Mouse (Mus musculus): ENCODE results near the gene Hspa13. TPM values are rescaled to one million over a fixed set of nuclear protein-coding genes. Genes with fewer than 3 reads are reported as not detected.

Gene Hspa13
- polyA plus RNA-seq, 2 experiments: 17.6 to 38.6 TPM

DNA sequence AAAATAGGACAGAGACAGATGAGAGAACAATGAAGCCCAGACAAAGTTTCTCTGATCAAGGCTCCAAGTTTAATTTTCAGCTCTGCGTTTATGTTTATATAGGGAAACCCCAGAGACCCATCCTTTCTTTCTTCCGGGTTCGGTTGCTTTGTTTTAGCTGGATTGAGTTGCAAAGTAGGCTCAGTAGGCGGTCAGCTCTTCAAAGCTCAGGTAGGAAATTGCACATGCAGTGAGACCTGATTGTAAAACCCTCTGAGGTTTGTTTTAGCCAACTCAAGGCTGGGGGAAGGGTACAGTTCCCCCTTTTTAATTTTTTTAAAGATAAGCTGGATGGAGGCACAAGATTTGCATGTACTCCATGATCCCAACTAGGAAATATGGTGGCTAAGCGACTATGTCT is 16.8 kb downstream of the Hspa13 start:
- WGBS: 60% methylated on average over 5 of the region's 5 CpGs
- TF ChIP-seq POLR2A (IDR thresholded peaks at IDR 0.05; ENCODE audit: borderline replicate concordance, extremely low read depth, insufficient read depth, insufficient read length): no peak
- no peak for ATAC-seq (ENCODE audit: low FRiP score, low read depth)

DNA sequence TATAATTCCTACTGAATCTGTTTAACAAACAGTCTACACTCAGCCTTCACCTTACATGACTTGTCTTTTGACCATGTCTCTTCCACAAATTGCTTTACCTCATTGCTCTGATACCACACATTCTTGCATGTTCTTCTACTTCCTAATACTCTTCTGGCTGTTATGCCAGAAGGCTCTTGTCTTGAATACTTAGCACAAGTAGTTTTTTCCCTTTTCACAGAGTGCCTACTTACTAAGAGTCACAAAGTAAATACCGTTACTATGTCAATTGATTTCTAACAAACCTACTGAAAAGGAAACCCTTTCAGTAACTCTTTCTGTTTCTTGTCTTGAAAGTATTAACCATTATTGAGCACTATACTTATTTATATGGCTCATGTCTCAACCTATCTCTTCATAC is 18.0 kb downstream of the Hspa13 start:
- DNase-seq (ENCODE audit: low spot score) (no peak), ATAC-seq (ENCODE audit: low FRiP score, low read depth) (no peak)
- no peak overlapping the region for H3K4me2 ChIP-seq (replicated peaks; ENCODE audit: low read depth, low read length, severe bottlenecking)
- H3K36me3 ChIP-seq (ENCODE audit: control insufficient read depth, insufficient read depth, low read length): no peaks in the 10 kb centered on the region
- no peak overlapping the region for H3K9ac ChIP-seq (ENCODE audit: low read depth, low read length, severe bottlenecking)
- H3K27ac ChIP-seq (replicated peaks; ENCODE audit: low read depth, low read length): no peak overlapping the region
- WGBS: 95% methylated on average over 1 of the region's 1 CpGs
- no peaks in the 10 kb centered on the region for H3K4me1 ChIP-seq (ENCODE audit: control insufficient read depth, insufficient read depth, low read length)
- H3K27me3 ChIP-seq (ENCODE audit: control insufficient read depth, insufficient read depth, low read length): no peaks in the 10 kb centered on the region
- no peak overlapping the region for H3K4me3 ChIP-seq (replicated peaks; ENCODE audit: low read length)
- H3K9me3 ChIP-seq (ENCODE audit: control insufficient read depth, low read length): no peaks in the 10 kb centered on the region
- TF ChIP-seq POLR2A (IDR thresholded peaks at IDR 0.05; ENCODE audit: borderline replicate concordance, extremely low read depth, insufficient read depth, insufficient read length): no peak

More for the DNA sequence above, 16.8 kb downstream of the Hspa13 start:
- no peak overlapping the region for H3K9ac ChIP-seq (ENCODE audit: low read depth, low read length, severe bottlenecking)
- peaks cover 3% of the 10 kb centered on the region; the same call in 1 of the 2 replicates for H3K36me3 ChIP-seq (ENCODE audit: control insufficient read depth, insufficient read depth, low read length)
- H3K4me1 ChIP-seq (ENCODE audit: control insufficient read depth, insufficient read depth, low read length): no peaks in the 10 kb centered on the region
- no peaks in the 10 kb centered on the region for H3K9me3 ChIP-seq (ENCODE audit: control insufficient read depth, low read length)
- no peak overlapping the region for H3K27ac ChIP-seq (replicated peaks; ENCODE audit: low read depth, low read length)
- no peaks in the 10 kb centered on the region for H3K27me3 ChIP-seq (ENCODE audit: control insufficient read depth, insufficient read depth, low read length)
- no peak overlapping the region for H3K4me3 ChIP-seq (replicated peaks; ENCODE audit: low read length)
- DNase-seq (ENCODE audit: low spot score): no peak
- no peak overlapping the region for H3K4me2 ChIP-seq (replicated peaks; ENCODE audit: low read depth, low read length, severe bottlenecking)

- Histone ChIP-seq H3K9me3 (ENCODE audit: control insufficient read depth, low read length) (no peaks in the 10 kb centered on the region), H3K4me1 (ENCODE audit: control insufficient read depth, insufficient read depth, low read length) (no peaks in the 10 kb centered on the region), H3K27ac (replicated peaks; ENCODE audit: low read depth, low read length) (no peak overlapping the region), H3K9ac (ENCODE audit: low read depth, low read length, severe bottlenecking) (no peak overlapping the region), H3K4me2 (replicated peaks; ENCODE audit: low read depth, low read length, severe bottlenecking) (no peak overlapping the region), H3K4me3 (replicated peaks; ENCODE audit: low read length) (no peak overlapping the region), H3K27me3 (ENCODE audit: control insufficient read depth, insufficient read depth, low read length) (no peaks in the 10 kb centered on the region), H3K36me3 (ENCODE audit: control insufficient read depth, insufficient read depth, low read length) (no peaks in the 10 kb centered on the region)
- ATAC-seq (ENCODE audit: low FRiP score, low read depth) (no peak), DNase-seq (ENCODE audit: low spot score) (no peak)
- 75% methylated on average over 3 of the region's 3 CpGs for WGBS
- TF ChIP-seq POLR2A (IDR thresholded peaks at IDR 0.05; ENCODE audit: borderline replicate concordance, extremely low read depth, insufficient read depth, insufficient read length): no peak
These were observed 22.9 kb downstream of the Hspa13 start for GRCm38 (mm10) chr16:75744014-75744413.

GRCm38 (mm10) chr16:75717405-75718173 is 49.3 kb downstream of the Hspa13 start:
- Histone ChIP-seq H3K9ac (ENCODE audit: low read depth, low read length, severe bottlenecking) (no peak overlapping the region), H3K36me3 (ENCODE audit: control insufficient read depth, insufficient read depth, low read length) (no peaks in the 10 kb centered on the region), H3K27me3 (ENCODE audit: control insufficient read depth, insufficient read depth, low read length) (no peaks in the 10 kb centered on the region), H3K4me3 (replicated peaks; ENCODE audit: low read length) (no peak overlapping the region), H3K9me3 (ENCODE audit: control insufficient read depth, low read length) (no peaks in the 10 kb centered on the region), H3K4me1 (ENCODE audit: control insufficient read depth, insufficient read depth, low read length) (no peaks in the 10 kb centered on the region), H3K27ac (replicated peaks; ENCODE audit: low read depth, low read length) (no peak overlapping the region), H3K4me2 (replicated peaks; ENCODE audit: low read depth, low read length, severe bottlenecking) (no peak overlapping the region)
- TF ChIP-seq POLR2A (IDR thresholded peaks at IDR 0.05; ENCODE audit: borderline replicate concordance, extremely low read depth, insufficient read depth, insufficient read length): no peak
- DNase-seq (ENCODE audit: low spot score): no peak
- 58% methylated on average over 2 of the region's 2 CpGs for WGBS
- ATAC-seq (ENCODE audit: low FRiP score, low read depth): no peak

- Histone ChIP-seq H3K4me2 (replicated peaks; ENCODE audit: low read depth, low read length, severe bottlenecking) (no peak overlapping the region), H3K9ac (ENCODE audit: low read depth, low read length, severe bottlenecking) (no peak overlapping the region), H3K36me3 (ENCODE audit: control insufficient read depth, insufficient read depth, low read length) (no peaks in the 10 kb centered on the region), H3K4me3 (replicated peaks; ENCODE audit: low read length) (no peak overlapping the region), H3K9me3 (ENCODE audit: control insufficient read depth, low read length) (no peaks in the 10 kb centered on the region), H3K4me1 (ENCODE audit: control insufficient read depth, insufficient read depth, low read length) (no peaks in the 10 kb centered on the region), H3K27ac (replicated peaks; ENCODE audit: low read depth, low read length) (no peak overlapping the region), H3K27me3 (ENCODE audit: control insufficient read depth, insufficient read depth, low read length) (no peaks in the 10 kb centered on the region)
- no peak for TF ChIP-seq POLR2A (IDR thresholded peaks at IDR 0.05; ENCODE audit: borderline replicate concordance, extremely low read depth, insufficient read depth, insufficient read length)
- DNase-seq (ENCODE audit: low spot score) (peak; percentile 66), ATAC-seq (ENCODE audit: low FRiP score, low read depth) (no peak)
- WGBS: 6% methylated on average over 2 of the region's 2 CpGs
These were observed 70.7 kb downstream of the Hspa13 start for GRCm38 (mm10) chr16:75696176-75696575.

Small RNA genes within 50 kb of the gene (microRNA-seq; reads per million reads assigned to microRNA genes)
- not detected for gene Gm22923

Other genes starting within 250 kb of the Hspa13 start
- 0.38 and 0.40 TPM in 2 replicates for gene Lipi, start 181.0 kb downstream of the Hspa13 start, polyA plus RNA-seq (2012; rRNA removed)
- gene Lipi, start 181.0 kb downstream of the Hspa13 start, polyA plus RNA-seq (2014; fragmentation: Nextera tagmentation; extraction: Ambion mirVana): 0.53 and 1.3 TPM in 2 replicates
- 0.47 and 0.64 TPM in 2 replicates for gene Rbm11, start 174.3 kb downstream of the Hspa13 start, polyA plus RNA-seq (2012; rRNA removed)
- 0.30 and 0.45 TPM in 2 replicates for gene Rbm11, start 174.3 kb downstream of the Hspa13 start, polyA plus RNA-seq (2014; fragmentation: Nextera tagmentation; extraction: Ambion mirVana)

All from limb, embryonic 14.5 days (tissue).